Mouse (Mus musculus) frontal cortex, postnatal 36 days (tissue): Measurements from ENCODE around the gene Hsd17b1.
"Not testable (repeated sequence)": the region's sequence is repeated elsewhere in the genome, so short reads cannot be mapped to it uniquely, and the experiment has no call there.

ENCODE experiments used
- DNase-seq, 2 experiments: peaks; one replicate each; pipeline ENCODE4 v3.0.0; 2022; ENCODE audit warnings: low spot score in 2 of 2

The Hsd17b1 gene

DNA sequence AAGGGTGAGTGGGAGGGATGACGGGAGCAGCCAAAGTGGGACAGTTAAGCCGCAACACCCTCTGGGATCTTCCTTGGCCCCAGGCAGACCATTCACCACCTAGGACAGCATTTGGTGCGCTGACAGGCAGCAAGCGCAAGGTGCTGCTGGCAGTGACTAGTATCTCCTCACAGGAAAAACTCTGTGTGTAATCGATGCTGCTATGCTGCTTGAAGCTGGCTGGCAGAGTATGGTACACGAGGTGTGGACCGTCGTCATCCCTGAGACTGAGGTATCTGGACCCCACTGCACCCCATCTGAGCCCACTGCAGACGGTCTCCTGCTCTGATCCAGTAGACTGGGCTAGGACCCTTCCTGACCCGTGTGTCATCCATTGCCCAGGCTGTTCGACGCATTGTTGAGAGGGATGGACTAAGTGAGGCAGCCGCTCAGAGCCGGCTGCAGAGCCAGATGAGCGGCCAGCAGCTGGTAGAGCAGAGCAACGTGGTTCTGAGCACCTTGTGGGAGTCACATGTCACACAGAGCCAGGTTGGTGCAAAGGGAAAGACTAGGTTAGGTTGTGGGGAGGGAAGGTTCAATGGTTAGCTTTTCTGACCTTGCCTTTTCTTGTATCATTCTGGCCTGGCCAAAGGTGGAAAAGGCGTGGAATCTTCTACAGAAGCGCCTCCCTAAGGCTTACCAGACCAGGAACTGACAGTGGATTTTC is 7.6 kb downstream of the Hsd17b1 start:
- no peak for DNase-seq

- DNase-seq: no peak
Observed at GRCm38 (mm10) chr11:101086323-101086674, 8.1 kb downstream of the Hsd17b1 start.

DNA sequence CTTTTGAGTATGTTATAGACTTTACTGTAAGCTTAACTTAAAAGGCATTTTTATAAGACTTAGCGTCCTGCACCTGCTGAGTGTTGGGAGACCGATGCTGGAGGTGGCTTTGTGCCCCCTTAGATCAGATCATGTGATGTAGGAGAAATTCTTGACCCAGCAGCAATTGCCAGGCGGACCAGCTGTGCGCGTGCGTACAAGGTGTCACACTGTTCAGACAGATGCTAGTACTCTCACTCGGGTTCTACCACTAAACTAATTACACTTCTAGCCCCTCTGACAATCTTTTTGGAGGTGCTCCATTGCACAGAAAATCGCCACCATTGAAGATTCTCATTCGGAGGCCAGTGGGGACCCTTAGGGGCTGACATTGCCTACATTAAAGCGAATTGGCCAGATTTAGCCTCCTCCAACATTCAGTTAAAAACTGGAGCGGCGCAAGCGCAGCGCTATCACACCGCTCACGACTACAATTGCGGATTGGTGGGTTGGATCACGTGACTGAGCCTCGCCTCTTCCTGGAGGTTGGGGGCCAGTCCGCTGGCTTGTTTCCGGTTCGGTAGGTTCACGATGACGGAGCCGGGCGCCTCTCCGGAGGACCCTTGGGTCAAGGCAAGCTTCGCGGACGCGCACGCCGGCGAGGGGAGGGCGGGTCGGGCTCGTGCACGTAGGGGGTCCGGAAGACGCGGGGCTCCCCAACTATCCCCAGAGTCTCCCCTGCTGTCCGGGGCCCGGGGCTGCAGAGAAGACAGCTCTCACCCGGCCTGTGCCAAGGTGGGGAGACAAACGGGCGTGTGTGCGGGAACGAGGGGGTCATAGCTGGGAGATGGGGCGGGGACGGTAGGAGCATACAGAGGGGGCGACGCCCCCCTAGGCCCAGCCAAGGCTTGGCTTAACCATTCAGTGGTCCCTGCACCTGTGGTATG is 8.8 kb downstream of the Hsd17b1 start, which contains the start of gene Mlx:
Gene Mlx (plus strand): TSS at position 522 of the 926 bp plus-strand sequence.
- peak; percentile 91 to 95 for DNase-seq

GRCm38 (mm10) chr11:101087682-101088055 is 9.5 kb downstream of the Hsd17b1 start:
- DNase-seq: no peak

DNA sequence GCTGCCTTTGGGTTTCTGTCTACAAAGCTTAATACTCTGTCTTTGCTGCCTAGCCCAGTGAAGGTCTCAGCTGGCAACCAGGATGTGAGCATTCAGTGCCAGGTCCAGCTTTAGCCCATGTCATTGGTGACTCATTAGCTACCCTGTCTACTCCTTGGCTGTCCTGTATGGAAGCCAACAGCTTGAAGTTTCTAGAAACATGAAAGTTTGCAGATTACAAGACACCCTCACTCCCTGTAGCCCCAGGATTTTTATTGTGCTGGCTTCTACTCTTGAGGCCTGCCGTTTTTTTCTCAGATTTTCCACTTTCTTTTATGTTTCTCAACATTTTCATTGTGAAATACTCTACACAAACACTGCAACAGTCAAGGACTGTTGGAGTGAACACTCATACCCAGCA is 11.7 kb downstream of the Hsd17b1 start:
- no peak for DNase-seq

- peak; percentile 22 to 34 for DNase-seq
Observed at GRCm38 (mm10) chr11:101094930-101095313, 16.7 kb downstream of the Hsd17b1 start.

DNA sequence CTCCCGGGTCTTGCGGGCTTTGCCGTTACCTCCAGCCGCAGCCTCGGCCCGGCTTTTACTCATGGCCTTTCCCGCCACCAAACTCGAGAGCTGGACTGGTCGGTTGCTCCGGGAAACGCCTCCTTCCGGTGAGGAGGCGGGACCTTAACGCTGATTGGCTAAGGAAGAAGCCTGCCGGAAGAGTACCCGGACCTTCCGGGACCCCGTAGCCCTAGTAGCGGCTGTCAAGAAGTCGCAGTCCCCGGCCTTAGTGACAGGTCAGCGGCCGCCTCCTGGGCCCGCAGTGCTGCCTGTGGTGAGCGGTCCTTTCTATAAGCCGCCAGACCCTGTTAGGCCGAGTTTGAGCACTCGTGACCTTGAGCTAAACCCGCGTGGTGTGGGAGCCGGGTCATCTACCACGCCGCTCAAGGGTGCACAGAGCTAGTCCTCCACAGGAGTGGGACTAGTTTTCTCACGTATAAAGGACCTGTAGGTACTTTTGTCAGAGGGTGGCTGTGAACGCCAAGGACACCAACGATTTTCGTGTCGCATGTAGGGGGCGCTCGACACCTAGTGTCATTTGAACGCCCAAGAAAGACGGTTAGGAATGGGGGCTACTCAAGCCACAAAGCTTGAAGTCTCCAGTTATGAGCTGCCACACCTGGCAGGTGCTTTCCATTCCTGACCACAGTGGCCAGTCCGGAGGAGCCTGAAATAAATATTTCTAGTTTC is 17.3 kb downstream of the Hsd17b1 start, which contains the start of gene Psmc3ip:
Gene Psmc3ip (minus strand): TSS at position 123 of the 711 bp plus-strand sequence.
- peak; percentile 92 to 94 for DNase-seq

- no peak for DNase-seq
Observed at GRCm38 (mm10) chr11:101098231-101098630, 20.0 kb downstream of the Hsd17b1 start.

DNA sequence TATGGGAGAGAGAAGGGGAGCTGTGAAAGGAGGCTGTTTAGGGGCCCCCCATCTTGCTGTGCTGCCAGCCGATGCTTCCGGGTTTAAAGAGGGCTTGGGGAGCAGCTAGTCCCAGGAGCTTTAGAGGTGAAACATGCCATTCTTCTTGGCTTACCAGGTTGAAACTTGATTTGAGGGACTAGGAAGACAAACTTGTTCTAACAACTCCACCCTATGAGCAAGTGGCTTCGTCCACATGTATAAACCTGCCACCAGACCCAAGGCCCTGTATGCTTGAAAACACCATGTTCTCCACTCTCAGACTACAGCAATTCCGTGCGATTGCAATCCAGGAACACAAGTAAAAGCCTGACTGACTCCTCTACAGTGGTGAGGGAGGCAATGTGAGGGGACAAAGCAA is 24.8 kb downstream of the Hsd17b1 start:
- no peak for DNase-seq

GRCm38 (mm10) chr11:101109351-101109750 is 31.1 kb downstream of the Hsd17b1 start:
- DNase-seq: no peak

DNA sequence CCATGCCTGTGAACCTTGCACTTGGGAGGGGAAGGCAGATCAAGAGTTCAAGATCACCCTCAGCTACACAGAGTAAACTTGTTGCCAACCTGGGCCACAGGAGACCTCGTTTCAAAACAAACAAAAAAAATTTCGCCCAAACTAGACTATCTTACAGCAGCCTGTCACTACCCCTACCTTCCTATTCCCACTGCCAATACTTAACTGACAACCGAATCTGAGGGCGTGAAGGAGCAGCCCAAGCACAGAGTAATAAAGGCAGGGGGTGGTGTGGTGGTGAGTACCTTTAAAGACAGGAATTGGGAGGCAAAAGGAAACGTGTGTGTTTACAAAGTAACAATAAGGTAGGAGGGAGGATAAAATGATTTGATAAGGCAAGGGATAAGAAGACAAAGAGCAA is 32.5 kb downstream of the Hsd17b1 start:
- no peak for DNase-seq

- no peak for DNase-seq
Observed at GRCm38 (mm10) chr11:101111178-101111577, 33.0 kb downstream of the Hsd17b1 start.

- no peak for DNase-seq
Observed at GRCm38 (mm10) chr11:101112186-101112585, 34.0 kb downstream of the Hsd17b1 start.

DNA sequence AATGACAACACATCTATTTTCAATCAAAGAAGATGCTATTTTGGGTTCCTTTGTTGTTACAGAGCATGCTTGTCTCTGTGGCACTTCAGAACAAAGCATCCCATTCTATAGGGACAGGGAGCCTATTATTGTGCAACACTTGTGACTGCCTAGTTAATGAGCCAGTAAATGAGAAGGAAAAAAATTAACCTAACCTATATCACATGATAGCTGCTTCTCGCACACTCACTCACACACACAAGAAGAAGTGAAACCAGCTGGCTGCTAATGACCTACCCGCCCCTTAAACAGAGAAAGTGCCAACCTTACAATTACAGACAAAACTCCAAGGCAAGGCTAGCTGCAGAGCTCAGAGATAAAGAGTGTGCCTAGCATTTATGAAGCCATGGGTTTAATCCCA is 37.4 kb downstream of the Hsd17b1 start:
- DNase-seq: no peak

- no peak for DNase-seq
Observed at GRCm38 (mm10) chr11:101118105-101118504, 39.9 kb downstream of the Hsd17b1 start.

GRCm38 (mm10) chr11:101119131-101119760 is 41.0 kb downstream of the Hsd17b1 start:
- no peak for DNase-seq

DNA sequence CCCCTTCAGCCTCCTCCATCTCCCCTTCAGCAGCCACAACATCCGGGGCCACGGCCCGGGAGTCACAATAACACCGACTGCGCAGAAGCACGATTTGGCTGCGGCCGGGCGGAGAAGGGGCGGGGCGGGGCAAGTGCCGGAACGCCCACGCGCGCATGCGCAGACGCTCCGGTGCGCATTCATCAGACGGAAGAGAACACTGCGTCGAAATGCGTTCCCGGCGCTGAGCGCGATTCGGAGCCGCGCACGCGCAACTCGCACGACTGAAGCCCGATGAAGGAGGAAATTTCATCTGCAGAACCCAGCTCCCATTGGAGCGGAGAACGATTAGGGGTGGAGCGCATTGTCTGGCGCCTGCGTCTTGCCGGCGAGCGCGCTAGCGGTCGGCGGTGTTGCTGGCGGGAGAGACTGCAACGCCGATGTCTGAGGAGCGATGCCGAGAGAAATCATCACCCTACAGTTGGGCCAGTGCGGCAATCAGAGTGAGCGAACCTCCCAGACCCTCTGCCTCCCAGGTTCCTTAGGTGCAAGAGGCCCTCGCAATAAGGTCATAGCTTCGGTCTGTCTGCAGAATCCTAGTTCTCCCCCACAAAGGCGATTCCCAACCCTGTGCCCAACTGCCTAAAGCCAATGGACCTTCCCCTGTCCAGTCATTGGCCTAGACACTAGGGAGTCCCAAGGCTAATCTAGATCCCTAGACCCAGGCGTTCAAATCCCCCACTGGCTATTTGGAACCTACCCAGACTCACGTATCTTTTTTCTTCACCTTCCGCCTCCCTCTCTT is 41.7 kb downstream of the Hsd17b1 start, which contains the start of the genes Retreg3 and Tubg1:
Gene Retreg3 (minus strand): TSS at position 133 of the 784 bp plus-strand sequence.
Gene Tubg1 (plus strand): TSS at position 178 of the 784 bp plus-strand sequence.
- DNase-seq: peak; percentile 99

- DNase-seq: no peak
Observed at GRCm38 (mm10) chr11:101120545-101121188, 42.5 kb downstream of the Hsd17b1 start.

DNA sequence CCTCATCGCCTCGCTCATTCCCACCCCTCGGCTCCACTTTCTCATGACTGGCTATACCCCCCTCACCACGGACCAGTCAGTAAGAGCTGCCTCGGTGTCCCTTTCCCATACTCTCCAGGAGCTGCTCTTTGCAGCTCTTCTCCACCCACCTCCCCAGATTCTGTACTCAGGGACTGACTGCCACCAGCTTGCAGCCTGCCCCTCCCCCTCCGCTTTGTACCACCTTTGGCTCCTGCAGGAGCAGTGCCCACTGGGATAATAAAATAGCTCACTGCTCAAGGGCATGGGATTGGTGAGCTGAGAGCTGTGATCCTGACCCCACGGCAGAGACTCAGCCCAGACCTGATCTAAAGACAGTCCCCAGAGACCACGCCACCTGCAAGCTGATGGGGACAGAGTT is 46.3 kb downstream of the Hsd17b1 start:
- DNase-seq: not testable (repeated sequence)

- not testable (repeated sequence) for DNase-seq
Observed at GRCm38 (mm10) chr11:101125008-101125407, 46.8 kb downstream of the Hsd17b1 start.
